Mouse (Mus musculus): ENCODE measurements around the gene Akap13. TPM values are rescaled to one million over a fixed set of nuclear protein-coding genes. Genes with fewer than 3 reads are reported as not detected.

Akap13 gene
- polyA plus RNA-seq, 1 experiment: 13.5 TPM

- TF ChIP-seq CTCF (IDR thresholded peaks at IDR 0.05; ENCODE audit: extremely low read depth, insufficient read depth, low read length) (no peak), POLR2A (IDR thresholded peaks at IDR 0.05; ENCODE audit: extremely low read depth, insufficient read depth, low read length) (no peak)
- H3K4me3 ChIP-seq (ENCODE audit: insufficient read depth, low read length): no peak overlapping the region
- H3K4me1 ChIP-seq (ENCODE audit: control insufficient read depth, insufficient read depth, low read length): no peaks in the 10 kb centered on the region
- no peak overlapping the region for H3K27ac ChIP-seq (ENCODE audit: insufficient read depth, low read length)
Measured at GRCm38 (mm10) chr7:75420927-75421326, 34.4 kb upstream of the Akap13 start.

- Histone ChIP-seq H3K4me3 (ENCODE audit: insufficient read depth, low read length) (no peak overlapping the region), H3K4me1 (ENCODE audit: control insufficient read depth, insufficient read depth, low read length) (no peaks in the 10 kb centered on the region), H3K27ac (ENCODE audit: insufficient read depth, low read length) (no peak overlapping the region)
- TF ChIP-seq POLR2A (IDR thresholded peaks at IDR 0.05; ENCODE audit: extremely low read depth, insufficient read depth, low read length) (no peak), CTCF (IDR thresholded peaks at IDR 0.05; ENCODE audit: extremely low read depth, insufficient read depth, low read length) (no peak)
Measured at GRCm38 (mm10) chr7:75424121-75424520, 31.2 kb upstream of the Akap13 start.

- H3K4me3 ChIP-seq (ENCODE audit: insufficient read depth, low read length): no peak overlapping the region
- no peaks in the 10 kb centered on the region for H3K4me1 ChIP-seq (ENCODE audit: control insufficient read depth, insufficient read depth, low read length)
- H3K27ac ChIP-seq (ENCODE audit: insufficient read depth, low read length): no peak overlapping the region
- TF ChIP-seq POLR2A (IDR thresholded peaks at IDR 0.05; ENCODE audit: extremely low read depth, insufficient read depth, low read length) (no peak), CTCF (IDR thresholded peaks at IDR 0.05; ENCODE audit: extremely low read depth, insufficient read depth, low read length) (no peak)
Measured at GRCm38 (mm10) chr7:75427322-75427721, 28.0 kb upstream of the Akap13 start.

- no peak for TF ChIP-seq CTCF (IDR thresholded peaks at IDR 0.05; ENCODE audit: extremely low read depth, insufficient read depth, low read length)
- no peak for TF ChIP-seq POLR2A (IDR thresholded peaks at IDR 0.05; ENCODE audit: extremely low read depth, insufficient read depth, low read length)
- H3K4me3 ChIP-seq (ENCODE audit: insufficient read depth, low read length): no peak overlapping the region
- no peaks in the 10 kb centered on the region for H3K4me1 ChIP-seq (ENCODE audit: control insufficient read depth, insufficient read depth, low read length)
- H3K27ac ChIP-seq (ENCODE audit: insufficient read depth, low read length): no peak overlapping the region
Measured at GRCm38 (mm10) chr7:75428913-75429312, 26.4 kb upstream of the Akap13 start.

GRCm38 (mm10) chr7:75430550-75430949 lies 24.8 kb upstream of the Akap13 start:
- Histone ChIP-seq H3K4me1 (ENCODE audit: control insufficient read depth, insufficient read depth, low read length) (no peaks in the 10 kb centered on the region), H3K27ac (ENCODE audit: insufficient read depth, low read length) (no peak overlapping the region), H3K4me3 (ENCODE audit: insufficient read depth, low read length) (no peak overlapping the region)
- TF ChIP-seq POLR2A (IDR thresholded peaks at IDR 0.05; ENCODE audit: extremely low read depth, insufficient read depth, low read length) (no peak), CTCF (IDR thresholded peaks at IDR 0.05; ENCODE audit: extremely low read depth, insufficient read depth, low read length) (no peak)

- no peak for TF ChIP-seq CTCF (IDR thresholded peaks at IDR 0.05; ENCODE audit: extremely low read depth, insufficient read depth, low read length)
- Histone ChIP-seq H3K4me1 (ENCODE audit: control insufficient read depth, insufficient read depth, low read length) (no peaks in the 10 kb centered on the region), H3K27ac (ENCODE audit: insufficient read depth, low read length) (no peak overlapping the region), H3K4me3 (ENCODE audit: insufficient read depth, low read length) (no peak overlapping the region)
Measured at GRCm38 (mm10) chr7:75431043-75431442, 24.3 kb upstream of the Akap13 start.

- Histone ChIP-seq H3K27ac (ENCODE audit: insufficient read depth, low read length) (no peak overlapping the region), H3K4me1 (ENCODE audit: control insufficient read depth, insufficient read depth, low read length) (no peaks in the 10 kb centered on the region), H3K4me3 (ENCODE audit: insufficient read depth, low read length) (no peak overlapping the region)
- TF ChIP-seq POLR2A (IDR thresholded peaks at IDR 0.05; ENCODE audit: extremely low read depth, insufficient read depth, low read length) (no peak), CTCF (IDR thresholded peaks at IDR 0.05; ENCODE audit: extremely low read depth, insufficient read depth, low read length) (no peak)
Measured at GRCm38 (mm10) chr7:75432046-75432445, 23.3 kb upstream of the Akap13 start.

GRCm38 (mm10) chr7:75436413-75437174 lies 18.7 kb upstream of the Akap13 start:
- H3K4me3 ChIP-seq (ENCODE audit: insufficient read depth, low read length): no peak overlapping the region
- TF ChIP-seq CTCF (IDR thresholded peaks at IDR 0.05; ENCODE audit: extremely low read depth, insufficient read depth, low read length) (no peak), POLR2A (IDR thresholded peaks at IDR 0.05; ENCODE audit: extremely low read depth, insufficient read depth, low read length) (no peak)
- H3K27ac ChIP-seq (ENCODE audit: insufficient read depth, low read length): no peak overlapping the region
- H3K4me1 ChIP-seq (ENCODE audit: control insufficient read depth, insufficient read depth, low read length): no peaks in the 10 kb centered on the region

GRCm38 (mm10) chr7:75439570-75439969 lies 15.8 kb upstream of the Akap13 start:
- H3K4me1 ChIP-seq (ENCODE audit: control insufficient read depth, insufficient read depth, low read length): no peaks in the 10 kb centered on the region
- no peak overlapping the region for H3K4me3 ChIP-seq (ENCODE audit: insufficient read depth, low read length)
- no peak for TF ChIP-seq POLR2A (IDR thresholded peaks at IDR 0.05; ENCODE audit: extremely low read depth, insufficient read depth, low read length)
- TF ChIP-seq CTCF (IDR thresholded peaks at IDR 0.05; ENCODE audit: extremely low read depth, insufficient read depth, low read length): no peak
- H3K27ac ChIP-seq (ENCODE audit: insufficient read depth, low read length): no peak overlapping the region

- no peak overlapping the region for H3K4me3 ChIP-seq (ENCODE audit: insufficient read depth, low read length)
- TF ChIP-seq POLR2A (IDR thresholded peaks at IDR 0.05; ENCODE audit: extremely low read depth, insufficient read depth, low read length) (no peak), CTCF (IDR thresholded peaks at IDR 0.05; ENCODE audit: extremely low read depth, insufficient read depth, low read length) (no peak)
Measured at GRCm38 (mm10) chr7:75440241-75440640, 15.1 kb upstream of the Akap13 start.

More at GRCm38 (mm10) chr7:75440241-75440640, 15.1 kb upstream of the Akap13 start:
- Histone ChIP-seq H3K4me1 (ENCODE audit: control insufficient read depth, insufficient read depth, low read length) (no peaks in the 10 kb centered on the region), H3K27ac (ENCODE audit: insufficient read depth, low read length) (no peak overlapping the region)

Data from cortical plate, adult 2 months (tissue).